1 mouse cellular context compared by ENCODE assay signal in genomic region chr4:116159912-116160311, GRCm38 (mm10).
A peak's percentile ranks its signal among the peaks of the same experiment; 100 is the strongest.
TF ChIP-seq lines count a peak whose summit lies in the region.

No protein-coding gene starts in this region.

TF ChIP-seq in MEL, 35 proteins besides CTCF, POLR2A, EP300 and RAD21 (continued from another document):
- TF ChIP-seq SMC3 (IDR thresholded peaks at IDR 0.05; ENCODE audit: low read depth, low read length), result peak; percentile 48
